Mouse (Mus musculus): Measurements from ENCODE around the gene Kcnmb1.

Kcnmb1 gene

GRCm38 (mm10) chr11:33962688-33963407 lies at the start of gene Kcnmb1:
Kcnmb1 (plus strand) TSS chr11:33963013.
- no peak for DNase-seq

DNA sequence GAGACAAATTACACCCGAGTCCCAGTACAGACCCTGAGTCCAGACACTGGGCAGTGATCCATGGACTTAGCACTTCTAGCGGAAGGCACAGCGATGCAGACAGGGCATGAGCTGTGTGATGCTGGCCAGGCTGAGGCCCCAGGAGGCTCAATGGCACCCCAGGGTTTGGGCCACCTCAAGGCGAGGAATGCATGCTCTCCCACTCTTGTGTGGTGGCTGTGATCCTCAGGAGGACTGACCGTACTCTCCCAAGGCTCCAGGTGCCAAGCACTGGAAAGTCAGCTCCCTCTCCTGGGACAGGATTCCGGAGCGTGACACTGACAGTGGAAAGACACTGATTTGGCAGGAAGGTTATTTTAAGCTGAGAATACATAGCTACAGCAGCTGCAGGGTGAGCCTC lies 49.8 kb upstream of the Kcnmb1 start:
- no peak for DNase-seq

GRCm38 (mm10) chr11:33914216-33914615 lies 48.6 kb upstream of the Kcnmb1 start:
- no peak for DNase-seq

DNA sequence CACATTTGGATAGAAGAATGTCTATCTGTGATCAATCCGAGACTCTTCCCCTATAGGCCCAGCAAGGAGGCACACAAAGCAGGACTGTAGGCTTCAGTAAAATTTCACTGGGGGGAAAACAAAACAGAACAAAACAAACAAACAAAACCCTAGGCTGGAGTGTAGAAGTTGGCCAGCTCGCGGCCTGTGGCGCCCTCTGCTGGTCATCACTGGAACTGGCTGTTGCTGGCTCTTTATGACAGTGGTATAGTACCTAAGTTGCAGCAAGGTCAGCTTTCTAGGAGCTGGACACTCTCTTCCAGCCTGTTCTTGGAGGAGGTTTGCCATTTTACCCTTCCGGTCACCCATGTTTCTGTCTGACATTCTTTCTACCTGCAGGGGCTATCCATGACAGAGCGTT lies 45.2 kb upstream of the Kcnmb1 start:
- DNase-seq: peak; percentile 39

- DNase-seq: no peak
Measured at GRCm38 (mm10) chr11:33918424-33918823, 44.4 kb upstream of the Kcnmb1 start.

- no peak for DNase-seq
Measured at GRCm38 (mm10) chr11:33919826-33920225, 43.0 kb upstream of the Kcnmb1 start.

DNA sequence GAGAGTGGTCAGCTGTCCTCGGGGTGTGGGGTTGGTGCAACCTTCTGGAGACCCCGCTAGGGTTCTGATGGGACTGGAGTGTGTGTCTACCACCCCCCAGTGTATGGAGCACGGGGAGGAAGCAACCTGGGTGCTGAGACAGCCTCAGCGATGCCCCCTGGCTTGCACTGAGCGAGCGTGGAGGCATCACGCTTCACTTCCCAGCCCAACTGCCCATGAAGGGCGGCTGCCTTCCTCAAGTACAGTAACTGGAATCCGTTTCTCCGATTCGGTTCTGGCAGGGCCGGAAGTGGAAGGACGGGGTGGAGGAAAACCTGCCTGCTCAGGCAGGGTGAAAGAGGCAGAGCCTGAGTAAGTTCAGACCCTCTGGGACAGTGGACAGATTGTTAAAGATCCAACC lies 41.4 kb upstream of the Kcnmb1 start:
- no peak for DNase-seq

DNA sequence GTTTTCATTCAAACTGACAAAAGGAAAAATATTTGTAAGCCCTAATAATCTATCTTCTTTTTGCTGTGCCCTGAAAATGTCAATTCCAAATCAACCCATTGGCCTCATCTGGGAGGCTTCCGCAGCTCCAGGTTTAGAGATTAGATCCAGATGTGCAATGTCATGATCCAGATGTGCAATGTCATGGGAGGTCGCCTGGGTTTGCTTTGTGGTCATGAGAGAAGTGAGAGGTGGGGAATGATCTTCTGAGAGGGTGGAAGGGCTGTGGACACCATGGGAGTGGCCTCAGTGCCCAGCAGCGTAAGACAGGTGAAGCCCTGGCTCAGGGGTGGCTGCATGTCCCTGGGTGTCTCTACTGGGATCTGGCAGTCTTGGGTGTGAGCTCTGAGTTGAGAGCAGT lies 39.8 kb upstream of the Kcnmb1 start:
- no peak for DNase-seq

- DNase-seq: no peak
Measured at GRCm38 (mm10) chr11:33925778-33926177, 37.0 kb upstream of the Kcnmb1 start.

DNA sequence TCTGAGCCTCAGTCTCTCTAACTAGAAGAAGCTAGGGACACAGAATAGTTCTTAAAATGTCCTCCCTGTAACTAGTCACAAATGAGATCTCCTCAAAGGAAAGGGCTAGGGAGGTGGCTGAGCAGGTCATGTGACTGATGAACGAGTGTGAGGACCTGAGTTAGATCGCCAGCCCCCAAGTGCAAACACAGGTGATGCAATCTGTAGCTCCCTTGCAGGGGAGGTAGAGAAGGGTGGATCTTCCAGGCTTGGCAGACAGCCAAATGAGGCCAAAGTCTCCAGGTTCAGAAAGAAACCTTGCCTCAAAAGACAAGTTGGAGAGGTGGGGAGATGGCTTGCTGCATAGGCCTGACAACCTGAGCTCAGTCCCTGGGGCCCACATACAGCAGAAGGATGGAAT lies 36.3 kb upstream of the Kcnmb1 start:
- no peak for DNase-seq

DNA sequence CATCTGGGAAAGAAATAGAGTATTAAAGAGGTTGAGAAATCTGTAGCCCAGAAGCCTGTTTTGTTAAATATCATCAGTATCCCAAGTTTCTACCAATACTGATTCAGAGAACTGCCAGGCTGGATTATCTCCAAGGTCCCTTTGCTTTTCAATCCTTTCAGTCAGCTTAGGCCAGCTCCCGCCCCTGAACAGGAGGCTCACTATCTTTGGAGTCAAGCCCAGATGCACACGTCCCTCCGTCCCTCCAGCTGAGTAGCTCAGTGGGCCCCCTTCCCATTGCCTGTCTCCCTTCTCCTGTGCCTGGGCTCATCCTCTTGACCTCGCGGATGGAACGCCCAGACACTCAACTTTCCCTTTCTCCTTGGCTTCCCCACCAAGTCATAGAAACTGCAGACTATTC lies 35.5 kb upstream of the Kcnmb1 start:
- DNase-seq: no peak

DNA sequence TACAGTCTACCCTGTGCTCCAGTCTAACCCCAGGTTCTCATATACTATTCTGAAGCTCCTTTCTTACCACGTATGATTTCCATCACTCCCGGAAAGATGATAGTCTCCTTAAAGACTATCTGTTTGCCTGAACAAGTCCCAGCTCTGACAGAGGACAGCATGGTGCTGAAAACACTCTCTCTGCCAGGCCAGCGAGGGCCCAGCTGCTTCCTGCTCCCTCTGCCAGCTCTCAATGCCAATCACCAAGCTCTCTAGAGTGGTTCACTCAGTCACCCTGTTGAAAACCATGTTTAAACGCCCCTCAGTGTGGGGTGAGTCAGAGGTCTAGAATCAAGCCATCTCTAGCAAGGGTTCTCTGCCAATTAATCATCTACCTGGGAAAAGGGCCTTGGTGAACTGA lies 35.0 kb upstream of the Kcnmb1 start:
- no peak for DNase-seq

DNA sequence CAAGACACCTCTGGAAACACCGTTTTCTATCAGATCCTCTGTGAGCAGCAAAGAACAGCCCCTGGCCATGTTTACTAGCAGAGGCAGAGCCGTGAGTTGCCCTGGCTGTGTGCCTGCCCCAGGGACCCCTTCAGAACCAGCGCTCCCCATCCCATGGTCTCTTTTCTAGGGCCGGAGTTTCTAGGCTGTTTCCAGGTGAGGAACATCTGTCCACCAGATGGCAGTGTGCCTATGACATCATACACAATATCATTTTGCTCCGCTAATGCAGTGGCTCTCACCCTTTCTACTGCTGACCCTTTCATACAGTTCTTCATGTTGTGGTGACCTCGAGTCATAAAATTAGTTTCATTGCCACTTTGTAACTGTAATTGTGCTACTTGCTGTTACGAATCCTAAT lies 34.2 kb upstream of the Kcnmb1 start:
- DNase-seq: no peak

GRCm38 (mm10) chr11:33929412-33929811 lies 33.4 kb upstream of the Kcnmb1 start:
- DNase-seq: peak; percentile 43

GRCm38 (mm10) chr11:33931836-33932385 lies 30.9 kb upstream of the Kcnmb1 start:
- DNase-seq: no peak

- DNase-seq: peak; percentile 19
Measured at GRCm38 (mm10) chr11:33932386-33933111, 30.3 kb upstream of the Kcnmb1 start.

GRCm38 (mm10) chr11:33934286-33934685 lies 28.5 kb upstream of the Kcnmb1 start:
- DNase-seq: no peak

DNA sequence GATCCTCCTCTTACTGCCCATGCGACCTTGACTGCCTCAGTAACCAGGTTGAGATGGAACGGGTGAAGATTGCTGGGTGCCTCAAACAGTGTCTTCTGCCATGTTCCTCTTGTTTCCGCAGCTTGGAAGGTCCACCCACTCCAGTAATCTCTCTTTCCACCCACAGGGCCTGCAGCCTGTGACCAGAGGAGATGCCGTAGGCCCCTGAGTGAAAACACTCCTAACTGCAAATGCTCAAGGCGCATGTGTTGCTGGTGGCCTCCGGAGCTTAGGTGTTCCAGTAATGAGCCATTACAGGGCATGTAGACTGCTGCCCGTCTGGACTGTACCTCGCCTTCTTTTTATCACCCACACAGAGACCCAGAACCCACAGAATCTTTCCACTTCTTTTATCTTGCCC lies 25.2 kb upstream of the Kcnmb1 start:
- no peak for DNase-seq

DNA sequence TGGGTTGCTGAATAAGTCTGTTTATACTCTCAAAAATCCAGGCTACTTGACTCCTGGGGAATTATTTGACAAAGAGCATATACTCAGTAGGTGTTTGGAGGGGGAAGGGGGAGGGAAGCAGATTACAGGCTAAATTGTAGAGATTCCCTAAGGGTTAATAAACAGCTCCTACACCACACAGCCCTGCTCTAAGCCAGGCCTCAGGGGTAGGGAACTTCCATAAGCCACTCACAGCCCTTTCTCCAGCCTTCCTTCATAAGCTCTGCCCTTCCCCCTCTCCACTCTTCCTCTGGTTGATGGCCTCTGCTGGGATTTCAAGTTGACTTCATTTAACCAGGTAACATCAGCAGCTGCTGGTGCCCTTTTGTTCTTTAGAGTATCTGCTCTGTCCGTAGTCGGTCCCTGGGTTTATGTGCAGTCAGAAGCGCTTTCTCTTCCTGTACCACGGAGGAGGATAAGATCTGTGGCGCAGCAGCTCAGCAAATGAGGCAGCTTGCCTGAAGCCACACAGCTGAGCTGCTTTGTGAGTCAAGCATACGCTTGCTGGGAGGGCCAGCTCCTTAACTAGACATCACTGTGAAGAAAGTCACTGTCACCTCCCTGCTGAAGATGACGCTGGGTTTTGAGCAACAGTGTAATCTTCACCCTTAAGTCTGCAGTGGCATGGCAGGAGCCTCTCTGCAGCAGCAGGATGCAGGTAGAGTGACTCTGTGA lies 24.1 kb upstream of the Kcnmb1 start:
- peak; percentile 19 for DNase-seq

DNA sequence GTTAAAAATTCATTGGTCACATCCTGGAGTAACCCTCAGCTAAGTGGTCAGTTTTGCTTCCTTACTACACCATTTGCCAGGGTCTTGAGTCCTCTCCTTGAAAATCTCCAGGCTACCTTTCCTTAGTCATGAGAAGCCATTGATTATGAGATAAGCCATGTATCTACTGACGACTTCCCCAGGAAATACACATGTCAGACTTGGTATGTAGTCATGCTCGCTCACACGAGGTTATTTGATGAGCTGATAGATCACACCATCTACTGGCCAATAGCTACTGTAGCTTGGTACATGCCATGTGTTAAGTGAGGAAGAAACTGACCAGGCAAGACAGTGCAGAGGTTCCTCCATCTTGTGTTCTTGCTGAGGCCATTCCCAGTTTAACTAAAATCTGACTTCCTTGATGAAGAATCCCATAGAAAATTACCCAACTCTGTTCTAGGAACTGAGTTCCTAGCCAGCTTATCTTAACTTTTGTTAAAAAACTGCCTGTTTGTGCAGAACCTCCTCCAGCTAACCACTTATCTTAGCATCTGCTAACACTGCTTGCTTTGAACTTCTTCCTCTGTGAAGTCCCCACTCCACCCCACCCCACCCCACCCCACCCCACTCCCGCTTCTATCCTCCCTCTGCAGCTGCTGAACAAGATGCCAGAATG lies 23.2 kb upstream of the Kcnmb1 start:
- no peak for DNase-seq

GRCm38 (mm10) chr11:33943565-33943964 lies 19.2 kb upstream of the Kcnmb1 start:
- DNase-seq: no peak

DNA sequence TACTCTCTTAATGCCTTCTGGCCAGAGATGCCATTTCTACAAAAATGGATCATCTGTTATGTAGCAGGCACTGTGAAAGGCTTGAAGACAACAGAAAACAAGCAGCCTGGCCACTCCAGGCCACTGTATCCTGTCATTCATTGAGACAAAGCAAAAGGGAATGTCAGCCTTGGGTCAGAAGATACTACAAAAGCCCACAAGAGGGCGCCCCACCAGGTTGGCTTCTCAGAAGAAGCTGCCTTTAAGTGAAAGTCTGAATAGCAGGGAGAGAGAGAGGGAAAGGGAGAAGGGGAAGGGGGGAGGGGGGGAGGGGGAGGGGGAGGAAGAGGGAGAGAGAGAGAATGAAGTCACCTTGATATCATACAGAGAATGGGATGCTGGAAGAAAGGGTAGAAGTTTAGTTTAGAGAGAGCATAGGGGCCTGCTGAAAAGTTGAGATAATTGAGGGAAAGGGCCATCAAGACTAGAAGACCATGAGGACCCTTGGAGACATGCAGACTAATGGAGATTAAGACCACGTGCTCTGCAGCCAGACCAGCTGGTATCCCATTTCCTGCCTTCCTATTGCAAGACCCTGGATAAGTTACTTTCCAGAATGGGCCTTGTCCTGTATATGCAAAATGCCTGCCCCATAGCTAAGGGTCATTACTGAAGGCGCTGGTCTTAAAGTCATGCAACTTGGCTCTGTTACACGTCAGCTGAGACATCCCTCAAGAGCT lies 18.6 kb upstream of the Kcnmb1 start:
- no peak for DNase-seq

Data from right cerebral cortex, adult 18-20 months (tissue).